Mouse (Mus musculus) fat pad, adult 2 months (tissue): Measurements from ENCODE around the gene Gps2.

Source experiments
- DNase-seq: peaks from one replicate; pipeline ENCODE4 v3.0.0-alpha.2; 2011; ENCODE audit warnings: low read depth, low spot score; ENCODE audit errors: extremely low read depth

Gps2 gene

DNA sequence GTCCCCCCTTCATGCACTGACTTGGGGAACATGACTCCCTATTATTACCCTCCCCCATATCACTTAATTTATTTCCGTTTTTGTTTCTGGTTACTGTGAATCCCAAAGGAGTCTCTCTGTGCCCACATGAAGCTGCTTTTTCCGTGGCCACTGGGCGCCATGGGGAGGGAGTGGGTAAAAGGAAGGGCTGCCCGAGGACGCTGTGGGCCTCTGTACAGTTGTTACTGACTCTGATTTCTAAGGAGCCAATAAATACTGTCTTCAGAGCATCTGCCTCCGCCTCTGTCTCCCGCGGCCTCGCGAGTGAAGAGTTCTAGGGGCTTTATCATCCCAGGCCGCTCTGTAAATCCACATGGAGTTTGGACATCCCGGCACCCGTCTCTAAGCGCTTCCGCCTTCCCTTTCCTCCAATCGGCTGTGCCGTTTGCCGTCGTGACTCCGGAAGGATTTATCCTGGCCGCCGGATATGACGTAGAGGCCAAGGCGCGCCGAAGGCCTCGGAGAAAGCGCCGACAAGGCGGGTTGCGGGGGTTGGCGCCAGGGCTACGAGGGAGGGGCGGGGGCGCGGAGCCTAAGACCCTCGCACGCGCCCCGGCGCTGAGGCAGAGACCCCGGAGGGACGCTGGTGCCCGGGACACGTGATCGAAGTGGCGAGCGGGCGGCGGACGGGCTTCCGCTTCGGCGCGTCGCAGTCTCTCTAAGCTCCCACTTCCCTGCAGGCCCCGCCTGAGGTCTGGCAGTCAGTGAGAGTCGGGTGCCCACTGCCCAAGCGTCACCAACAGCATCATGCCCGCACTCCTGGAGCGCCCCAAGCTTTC lies at the start of gene Gps2:
Gene Gps2, plus strand, starts transcription at position 335 of the 818 bp plus-strand sequence.
- no peak for DNase-seq

- no peak for DNase-seq
These were observed 49.4 kb upstream of the Gps2 start for GRCm38 (mm10) chr11:69864138-69864860.

GRCm38 (mm10) chr11:69865561-69865960 lies 48.1 kb upstream of the Gps2 start:
- no peak for DNase-seq

GRCm38 (mm10) chr11:69867335-69867734 lies 46.4 kb upstream of the Gps2 start:
- DNase-seq: no peak

DNA sequence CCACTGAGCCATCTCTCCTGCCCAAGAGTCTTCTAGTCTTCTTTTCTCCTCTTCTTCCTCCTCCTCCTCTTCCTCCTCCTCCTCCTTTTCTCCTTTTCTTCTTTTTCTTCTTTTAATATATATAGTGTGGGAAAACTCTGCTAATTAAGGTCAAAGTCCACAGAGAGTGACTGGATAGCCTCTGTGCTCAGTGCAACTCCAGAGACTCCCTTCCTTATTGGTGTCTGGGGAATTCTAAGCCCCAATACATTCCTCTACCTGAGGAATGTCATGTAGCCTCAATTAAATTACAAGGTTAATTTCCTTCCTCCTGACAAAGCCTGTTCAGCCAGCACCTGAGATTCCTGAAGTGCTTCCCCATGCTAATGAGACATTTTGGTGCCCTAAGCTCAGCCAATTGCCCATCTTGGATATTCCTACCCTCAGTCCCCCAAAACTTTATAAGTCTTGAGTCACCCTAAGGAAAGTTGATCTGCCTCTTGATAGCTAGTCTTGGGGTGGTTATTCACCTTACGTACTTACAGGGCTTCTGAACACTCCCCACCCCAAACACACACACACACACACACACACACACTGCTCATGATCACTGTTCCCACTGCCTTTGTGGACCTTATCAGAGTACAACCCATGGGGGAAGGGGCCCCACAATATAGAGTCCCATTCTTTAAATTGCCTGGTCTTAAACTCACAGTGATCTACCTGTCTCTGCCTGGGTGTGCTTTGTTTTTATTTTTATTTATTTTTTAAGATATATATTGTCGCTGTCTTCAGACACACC lies 43.2 kb upstream of the Gps2 start:
- DNase-seq: no peak

DNA sequence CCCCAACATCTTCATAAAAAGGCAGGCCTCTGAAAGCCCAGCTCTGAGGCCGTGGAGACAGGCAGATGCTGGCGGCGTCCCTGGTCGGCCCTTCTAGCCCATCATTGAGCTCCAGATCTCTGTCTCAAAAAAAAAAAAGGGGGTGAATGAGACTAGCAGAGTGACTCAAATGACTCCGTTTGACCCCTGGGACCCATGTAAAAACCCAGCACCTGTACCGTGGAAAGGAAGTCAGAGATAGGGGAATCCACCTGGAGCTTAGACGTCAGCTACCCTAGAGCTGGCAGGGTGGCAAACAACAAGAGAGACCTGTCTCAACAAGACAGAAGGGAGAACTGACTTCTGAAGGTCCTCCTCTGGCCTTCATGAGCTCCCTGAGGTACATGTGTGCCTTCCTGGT lies 41.9 kb upstream of the Gps2 start:
- no peak for DNase-seq

DNA sequence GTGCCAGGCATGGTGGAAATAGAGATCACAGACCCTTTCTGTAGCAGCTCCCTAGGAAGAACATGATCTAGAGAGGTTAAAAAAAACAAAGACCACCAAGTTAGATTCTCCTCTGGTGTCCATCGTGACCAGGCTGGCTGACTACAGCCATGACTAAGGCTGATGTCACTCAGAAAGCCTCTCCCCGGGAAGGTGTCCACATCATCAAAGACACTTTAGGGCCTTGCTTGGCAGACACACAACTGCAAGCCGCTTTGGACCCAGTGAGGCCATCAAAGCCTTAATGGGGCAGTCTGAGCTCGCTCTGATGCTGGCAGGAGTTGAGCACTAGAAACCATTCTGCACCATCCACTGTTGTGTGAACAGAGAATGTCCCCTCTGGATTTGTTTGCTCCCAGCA lies 41.2 kb upstream of the Gps2 start:
- no peak for DNase-seq

DNA sequence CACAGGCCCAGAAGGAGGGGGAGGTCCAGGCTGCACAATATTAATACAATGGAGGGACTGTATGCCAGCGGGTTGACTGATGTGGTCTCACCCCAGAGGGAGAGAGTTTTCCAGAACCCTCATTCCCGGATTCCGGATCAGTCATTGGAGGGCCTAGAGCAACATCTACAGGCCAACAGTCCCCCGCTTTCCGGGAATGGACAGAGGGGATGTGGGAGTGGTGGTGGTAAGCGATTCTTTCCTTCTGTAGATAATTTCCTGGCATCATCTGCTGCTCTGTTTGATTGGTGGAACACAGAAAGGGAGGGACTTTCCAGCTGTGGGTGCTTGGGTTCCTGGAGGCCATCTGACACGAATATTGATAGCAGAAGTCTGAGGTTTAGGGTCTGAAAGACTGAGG lies 37.5 kb upstream of the Gps2 start:
- DNase-seq: no peak

- DNase-seq: no peak
These were observed 36.8 kb upstream of the Gps2 start for GRCm38 (mm10) chr11:69876867-69877266.

- DNase-seq: no peak
These were observed 35.8 kb upstream of the Gps2 start, which contains the start of gene Tmem95 for GRCm38 (mm10) chr11:69877878-69878277. TSS of gene Tmem95 (minus strand) at chr11:69878018.

GRCm38 (mm10) chr11:69878399-69878798 lies 35.3 kb upstream of the Gps2 start:
- no peak for DNase-seq

DNA sequence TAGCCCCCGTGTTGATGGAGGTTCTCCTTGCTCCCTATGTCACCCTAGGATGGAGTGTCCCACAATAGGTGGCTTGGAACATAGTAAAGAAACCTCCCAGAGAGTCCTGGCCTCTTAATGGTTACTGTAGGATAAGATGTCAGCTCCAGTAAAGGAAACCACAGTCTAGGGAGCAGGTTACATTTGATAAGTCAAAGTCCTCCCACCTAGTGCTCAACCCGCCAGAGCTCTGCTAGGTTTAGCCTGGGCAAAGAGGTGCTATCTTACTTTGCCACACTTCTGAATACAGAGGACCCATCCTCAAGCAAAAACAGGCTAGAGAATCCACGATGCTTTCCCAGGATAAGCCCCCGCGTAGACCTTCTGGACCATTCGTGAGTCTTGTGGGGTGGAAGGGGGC lies 34.7 kb upstream of the Gps2 start:
- DNase-seq: no peak

DNA sequence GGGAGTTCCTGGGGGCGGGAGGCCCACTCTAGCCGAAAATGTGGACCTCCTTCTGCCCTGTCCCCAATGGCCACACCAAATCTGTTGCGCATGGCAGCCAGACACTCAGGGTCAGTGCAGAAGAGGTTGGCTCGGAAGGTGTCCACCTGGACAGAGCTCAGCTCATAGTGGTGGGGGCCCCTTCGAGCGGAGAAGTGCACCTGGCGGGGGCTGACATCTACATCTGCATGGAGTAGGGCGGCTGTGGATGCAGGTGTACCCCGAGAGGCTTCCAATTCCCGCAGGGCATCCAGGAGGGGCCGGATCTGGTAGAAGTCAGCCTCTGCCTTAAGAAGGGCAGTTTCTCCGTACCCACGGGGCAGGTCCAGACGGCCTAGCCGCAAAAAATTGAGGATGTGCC lies 34.0 kb upstream of the Gps2 start:
- no peak for DNase-seq

DNA sequence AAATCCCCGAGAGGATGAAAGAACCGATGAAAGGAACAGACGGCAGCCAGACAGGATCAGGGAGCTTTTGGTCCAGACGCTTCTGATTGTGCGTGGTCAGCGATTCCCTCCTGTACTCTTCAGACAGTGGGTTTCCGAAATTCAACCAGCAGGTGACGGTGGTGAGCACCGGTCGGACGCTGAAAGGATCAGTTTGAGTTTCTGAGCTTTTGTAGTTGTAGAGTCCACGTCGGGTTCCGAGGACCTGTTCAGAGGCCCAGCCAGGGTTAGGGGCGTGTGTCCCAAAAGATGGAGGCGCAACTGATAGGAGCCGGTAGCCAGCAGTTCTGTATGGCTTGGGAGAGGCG lies 33.2 kb upstream of the Gps2 start:
- DNase-seq: no peak

DNA sequence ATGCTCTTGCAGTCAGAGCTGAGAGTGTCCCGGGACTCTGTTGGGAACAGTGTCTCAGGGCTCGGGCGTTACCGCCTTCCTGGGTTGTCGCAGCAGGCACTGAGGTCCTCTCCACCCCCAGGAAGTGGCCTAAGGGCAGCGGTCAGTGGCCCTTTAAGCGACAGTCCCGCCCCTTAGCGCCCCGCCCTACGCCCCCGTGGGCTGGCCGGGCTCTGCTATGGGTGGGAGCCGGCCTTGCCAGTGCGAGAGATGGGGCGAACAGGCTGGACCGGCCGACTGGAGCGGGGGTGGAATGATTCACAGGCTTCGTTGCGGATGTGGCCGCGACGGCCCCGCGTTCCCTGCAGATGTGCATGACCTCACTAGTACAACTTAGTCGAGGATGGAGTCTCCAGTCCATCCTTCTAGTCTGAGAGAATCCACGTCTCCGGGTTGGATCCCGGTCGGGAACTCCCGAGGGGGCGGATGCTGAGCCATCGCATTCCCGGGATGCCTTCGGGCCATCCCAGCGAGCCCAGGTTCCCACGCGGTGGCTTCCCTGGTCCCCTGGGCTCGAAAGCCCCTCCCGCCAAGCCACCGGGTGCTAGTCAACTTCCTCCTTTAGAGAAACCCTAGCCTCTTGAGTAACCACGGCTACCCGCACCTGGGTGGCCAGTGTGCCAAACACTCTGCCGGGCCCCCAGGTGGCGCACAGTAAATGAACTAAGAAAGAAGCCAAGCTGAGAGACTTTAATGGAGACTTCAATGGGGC lies 32.7 kb upstream of the Gps2 start, which contains the start of gene Kctd11:
Gene Kctd11, minus strand, starts transcription at position 554 of the 751 bp plus-strand sequence.
- DNase-seq: peak; percentile 51

DNA sequence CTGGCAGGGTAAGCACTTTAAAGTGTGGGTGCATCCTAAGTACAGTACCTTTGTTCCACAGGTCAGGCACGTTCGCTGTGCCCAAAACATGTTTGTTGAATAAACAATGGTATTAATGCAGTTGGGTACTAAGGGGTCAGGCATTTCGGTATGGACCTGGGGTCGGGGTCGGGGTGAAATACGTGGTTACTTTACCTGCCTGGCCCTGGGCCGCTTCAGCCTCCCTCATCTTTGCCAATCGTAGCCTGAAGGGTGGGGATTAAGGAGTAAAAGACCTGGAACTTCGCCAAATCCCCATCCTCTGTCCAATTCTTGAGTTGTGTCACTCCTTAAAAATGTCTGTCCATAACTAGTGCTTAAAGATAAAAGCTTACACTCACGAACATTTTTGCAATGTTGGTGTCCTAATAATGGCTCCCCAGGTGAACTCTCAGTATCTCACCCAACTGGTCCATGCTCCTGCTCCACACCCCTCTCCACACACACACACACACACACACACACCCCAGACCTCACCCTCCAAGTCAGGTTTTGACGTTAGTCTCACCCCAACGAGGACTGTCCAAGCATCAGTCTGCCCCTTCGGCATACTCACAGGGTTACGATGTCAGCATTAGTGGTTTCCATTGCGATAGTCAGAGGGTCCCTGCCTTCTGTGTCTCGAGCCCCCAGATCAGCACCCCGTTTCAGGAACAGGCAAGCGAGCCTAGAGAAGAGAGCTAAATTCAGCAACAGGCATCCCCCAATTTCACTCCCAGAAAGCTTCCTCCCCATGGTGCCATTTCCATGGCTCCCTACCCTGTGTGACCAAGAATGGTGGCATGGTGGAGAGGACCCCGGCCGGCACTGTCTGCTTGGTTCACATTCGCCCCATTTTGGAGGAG lies 31.7 kb upstream of the Gps2 start:
- peak; percentile 55 for DNase-seq

DNA sequence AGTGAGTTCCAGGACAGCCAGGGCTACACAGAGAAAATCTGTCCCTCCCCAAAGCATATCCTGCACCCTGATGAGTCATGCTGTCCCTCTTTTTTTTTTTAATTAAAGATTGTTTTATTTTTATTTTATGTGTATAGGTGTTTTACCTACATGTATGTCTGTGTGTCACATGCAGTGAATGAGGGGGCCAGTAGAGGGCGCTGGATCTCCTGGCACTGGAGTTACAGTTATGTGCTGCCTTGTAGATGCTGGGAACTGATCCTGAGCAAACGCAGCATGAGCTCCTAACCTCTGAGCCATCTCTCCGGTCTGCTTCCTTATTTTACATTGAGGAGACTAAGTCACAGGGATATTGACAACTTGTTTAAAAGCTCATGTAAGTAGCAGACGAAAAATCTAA lies 30.6 kb upstream of the Gps2 start:
- DNase-seq: no peak

DNA sequence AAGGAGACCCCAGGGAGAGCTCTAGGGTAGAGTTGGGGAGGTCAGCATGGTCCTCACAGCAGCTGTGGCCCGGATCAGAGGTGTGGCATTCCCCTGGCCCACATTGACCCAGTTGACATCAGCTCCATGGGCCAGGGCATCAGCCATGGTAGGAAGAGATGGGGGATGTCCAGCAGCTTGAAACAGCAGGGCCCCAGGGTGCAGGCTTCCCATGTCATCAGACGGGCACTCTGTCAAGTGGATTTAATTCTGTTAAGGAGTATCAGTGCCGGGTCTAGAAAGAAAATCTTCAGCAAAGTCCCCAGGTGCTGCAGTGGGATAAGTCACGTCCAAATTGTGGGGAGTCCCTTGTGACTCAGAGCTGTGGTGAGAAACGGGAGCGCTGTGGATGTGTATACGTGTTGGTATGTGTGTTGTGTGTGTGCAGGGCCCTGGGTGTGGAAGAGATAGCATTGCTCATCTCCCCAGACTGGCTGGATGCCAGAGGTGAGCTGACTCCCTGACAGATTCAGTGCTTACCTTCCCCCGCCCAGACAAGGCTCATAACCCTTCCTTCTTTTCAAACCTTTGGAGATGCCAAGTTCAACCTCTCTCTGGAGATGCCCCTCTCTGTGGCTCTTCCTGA lies 30.0 kb upstream of the Gps2 start:
- DNase-seq: no peak

GRCm38 (mm10) chr11:69884240-69884639 lies 29.4 kb upstream of the Gps2 start:
- no peak for DNase-seq
